Mouse (Mus musculus): ENCODE results near the gene Wdr27.
A peak's percentile ranks its signal among the peaks of the same experiment; 100 is the strongest.
"Not testable (repeated sequence)": the region's sequence is repeated elsewhere in the genome, so short reads cannot be mapped to it uniquely, and the experiment has no call there.

Wdr27 gene

GRCm38 (mm10) chr17:14943009-14943728 is at the start of gene Wdr27, which contains the start of gene 1600012H06Rik:
Wdr27 (minus strand) TSS chr17:14943158.
1600012H06Rik (plus strand) TSS chr17:14943184.
- peak; percentile 98 for DNase-seq (ENCODE audit: low read depth, low spot score)

- not testable (repeated sequence) for DNase-seq (ENCODE audit: low read depth, low spot score)
These were observed 49.7 kb upstream of the Wdr27 start for GRCm38 (mm10) chr17:14992522-14993138.

- DNase-seq (ENCODE audit: low read depth, low spot score) = not testable (repeated sequence)
These were observed 47.3 kb upstream of the Wdr27 start for GRCm38 (mm10) chr17:14990116-14990702.

- DNase-seq (ENCODE audit: low read depth, low spot score) = not testable (repeated sequence)
These were observed 35.5 kb upstream of the Wdr27 start, which contains the start of the genes 9030025P20Rik and Gm3417 for GRCm38 (mm10) chr17:14978362-14979038. 9030025P20Rik (plus strand) TSS chr17:14978468. Gm3417 (minus strand) TSS chr17:14978790.

- not testable (repeated sequence) for DNase-seq (ENCODE audit: low read depth, low spot score)
These were observed 34.9 kb upstream of the Wdr27 start for GRCm38 (mm10) chr17:14977718-14978361.

GRCm38 (mm10) chr17:14968373-14968913 is 25.5 kb upstream of the Wdr27 start:
- DNase-seq (ENCODE audit: low read depth, low spot score) = not testable (repeated sequence)

- DNase-seq (ENCODE audit: low read depth, low spot score) = not testable (repeated sequence)
These were observed 18.7 kb upstream of the Wdr27 start for GRCm38 (mm10) chr17:14961557-14962154.

GRCm38 (mm10) chr17:14960951-14961556 is 18.1 kb upstream of the Wdr27 start, which contains the start of gene Phf10:
Phf10 (minus strand) TSS chr17:14961273.
- DNase-seq (ENCODE audit: low read depth, low spot score) = not testable (repeated sequence)

- DNase-seq (ENCODE audit: low read depth, low spot score) = no peak
These were observed 17.6 kb upstream of the Wdr27 start for GRCm38 (mm10) chr17:14960520-14960919.

GRCm38 (mm10) chr17:14959979-14960378 is 17.0 kb upstream of the Wdr27 start:
- no peak for DNase-seq (ENCODE audit: low read depth, low spot score)

- no peak for DNase-seq (ENCODE audit: low read depth, low spot score)
These were observed 15.8 kb upstream of the Wdr27 start for GRCm38 (mm10) chr17:14958686-14959327.

- no peak for DNase-seq (ENCODE audit: low read depth, low spot score)
These were observed 10.5 kb upstream of the Wdr27 start for GRCm38 (mm10) chr17:14953452-14953851.

- DNase-seq (ENCODE audit: low read depth, low spot score) = no peak
These were observed 6.3 kb upstream of the Wdr27 start for GRCm38 (mm10) chr17:14949161-14949827.

- no peak for DNase-seq (ENCODE audit: low read depth, low spot score)
These were observed 1.6 kb upstream of the Wdr27 start for GRCm38 (mm10) chr17:14944551-14944950.

GRCm38 (mm10) chr17:14943729-14944059 is 736 bp upstream of the Wdr27 start:
- DNase-seq (ENCODE audit: low read depth, low spot score) = no peak

- not testable (repeated sequence) for DNase-seq (ENCODE audit: low read depth, low spot score)
These were observed 777 bp downstream of the Wdr27 start for GRCm38 (mm10) chr17:14942181-14942580.

GRCm38 (mm10) chr17:14935841-14936605 is 6.9 kb downstream of the Wdr27 start:
- peak; percentile 65 for DNase-seq (ENCODE audit: low read depth, low spot score)

- not testable (repeated sequence) for DNase-seq (ENCODE audit: low read depth, low spot score)
These were observed 7.7 kb downstream of the Wdr27 start for GRCm38 (mm10) chr17:14935280-14935679.
